Mouse (Mus musculus) inflammation-experienced regulatory T-cells, adult 16 weeks (primary cell): ENCODE measurements around the gene Atg10. TPM values are rescaled to one million over a fixed set of nuclear protein-coding genes. Genes with fewer than 3 reads are reported as not detected.

Source experiments
- polyA plus RNA-seq: library from polyadenylated mRNA; unstranded; fragments of 100-300 nt; shearing (Covaris generic); gene quantifications from one replicate; pipeline ENCODE4 v1.2.1, GENCODE M21; 2017

Gene Atg10
- polyA plus RNA-seq = 20.8 TPM

GRCm38 (mm10) chr13:91223587-91224437, at the start of gene Atg10:
Gene Atg10 (minus strand): TSS chr13:91223968.

GRCm38 (mm10) chr13:90922751-90923612, 300.8 kb downstream of the Atg10 start, which contains the start of gene Rps23:
Gene Rps23 (plus strand): TSS chr13:90922958.

GRCm38 (mm10) chr13:90905176-90905575, 318.6 kb downstream of the Atg10 start, which contains the start of gene Atp6ap1l:
Gene Atp6ap1l (minus strand): TSS chr13:90905355.

Other genes with a start within 250 kb of the Atg10 start
- gene Ssbp2, start 236.3 kb upstream of the Atg10 start, polyA plus RNA-seq = 176 TPM